Mouse (Mus musculus): ENCODE measurements around the gene Il7r. TPM values are rescaled to one million over a fixed set of nuclear protein-coding genes. Genes with fewer than 3 reads are reported as not detected.
"Not testable (repeated sequence)": the region's sequence is repeated elsewhere in the genome, so short reads cannot be mapped to it uniquely, and the experiment has no call there.

The Il7r gene
- under 1 TPM in 1 of 2 experiments, not detected in 1; 0.13 TPM for total RNA-seq (2021)
- long read RNA-seq, experiment 1: 0 reads
- long read RNA-seq, experiment 2: 0 reads

GRCm38 (mm10) chr15:9530076-9530475, at the start of gene Il7r:
Il7r (minus strand) TSS chr15:9530176.
- DNase-seq: no peak

GRCm38 (mm10) chr15:9577303-9577702, 47.3 kb upstream of the Il7r start:
- intact Hi-C loops (cut with DNase I): no loop called here
- no peak for DNase-seq

More at GRCm38 (mm10) chr15:9530076-9530475, at the start of gene Il7r:
- intact Hi-C loops (cut with DNase I): no loop called here

DNA sequence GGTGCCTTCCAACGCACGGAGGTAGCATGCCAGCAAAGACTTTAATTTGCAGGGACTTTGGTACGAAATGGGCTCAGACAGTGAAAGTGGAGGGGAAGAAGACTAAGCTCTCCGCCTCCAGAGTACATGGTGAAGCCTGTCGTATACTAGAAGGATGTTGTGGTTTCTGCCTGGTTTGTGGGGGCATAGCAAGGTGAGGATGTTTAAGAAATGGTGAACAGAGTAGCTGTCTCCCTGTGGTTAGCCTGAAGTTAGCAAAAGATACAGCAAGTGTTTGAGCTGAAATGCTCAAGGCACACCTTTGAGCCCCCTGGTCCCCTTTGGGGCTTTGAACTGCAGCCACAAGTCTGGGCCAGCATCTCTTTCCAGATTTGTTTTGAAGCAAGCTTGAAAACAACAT, 44.8 kb upstream of the Il7r start:
- DNase-seq: no peak
- intact Hi-C loops (cut with DNase I): no loop called here

GRCm38 (mm10) chr15:9573361-9573760, 43.4 kb upstream of the Il7r start:
- no peak for DNase-seq
- intact Hi-C loops (cut with DNase I): no loop called here

DNA sequence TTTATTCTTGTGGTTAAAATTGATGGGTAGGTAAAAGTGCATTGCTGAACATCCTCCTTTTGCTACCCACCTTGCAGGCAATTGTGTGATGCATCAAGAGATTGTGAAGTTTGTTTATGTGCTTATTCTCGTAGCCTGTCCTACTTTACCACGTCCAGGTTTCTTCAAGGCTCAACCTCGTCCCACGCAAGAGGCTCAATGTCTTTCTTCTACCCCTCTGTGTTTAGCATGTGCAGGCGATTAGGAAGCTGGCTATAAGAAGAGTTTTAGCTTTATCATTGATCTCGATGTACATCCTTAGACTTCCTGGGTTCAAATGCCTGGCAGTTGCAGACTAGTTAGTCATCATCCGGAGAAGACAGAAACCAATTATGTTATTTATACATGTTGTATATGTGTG, 42.7 kb upstream of the Il7r start:
- DNase-seq: no peak
- intact Hi-C loops (cut with DNase I): no loop called here

DNA sequence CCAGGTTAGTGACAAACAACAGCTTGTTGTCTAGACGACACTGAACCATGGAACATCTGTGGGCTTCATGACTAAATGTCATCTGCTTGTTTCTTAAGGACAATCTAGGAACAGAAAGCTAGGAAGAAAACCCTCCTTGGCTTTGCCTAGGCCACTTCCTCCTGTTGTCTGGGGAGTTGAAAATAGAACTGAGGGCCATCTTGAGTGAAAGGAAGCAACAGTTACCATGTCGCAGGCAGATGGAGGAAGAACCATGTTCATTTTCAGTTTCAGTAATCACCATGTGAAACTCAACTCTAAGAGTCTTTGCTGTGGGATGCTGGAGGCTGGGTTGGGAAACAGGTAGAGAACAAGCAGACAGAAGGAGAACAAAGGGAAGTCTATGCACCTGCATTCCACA, 41.9 kb upstream of the Il7r start:
- DNase-seq: no peak
- intact Hi-C loops (cut with DNase I): no loop called here

GRCm38 (mm10) chr15:9567316-9567715, 37.3 kb upstream of the Il7r start:
- no peak for DNase-seq
- intact Hi-C loops (cut with DNase I): no loop called here

DNA sequence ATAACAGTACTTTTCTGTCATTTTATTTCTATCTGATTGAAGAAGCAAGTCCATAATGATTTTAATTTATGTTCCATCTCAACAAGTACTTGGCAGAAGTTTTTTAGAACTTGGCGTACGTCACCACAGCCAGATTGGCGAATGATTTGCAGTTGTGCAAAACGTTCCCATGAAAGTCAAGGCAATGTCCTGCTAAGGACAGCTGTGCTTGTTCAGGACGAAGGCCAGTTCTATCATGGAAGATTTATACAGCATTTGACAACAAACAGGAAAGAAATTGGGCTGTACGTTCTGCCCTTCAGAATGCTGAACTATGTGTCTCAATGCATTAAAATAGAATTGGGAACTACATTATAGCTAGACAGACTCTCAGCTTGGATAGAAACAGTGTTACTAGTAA, 35.4 kb upstream of the Il7r start:
- DNase-seq: no peak
- intact Hi-C loops (cut with DNase I): no loop called here

GRCm38 (mm10) chr15:9564156-9564555, 34.2 kb upstream of the Il7r start:
- intact Hi-C loops (cut with DNase I): no loop called here
- no peak for DNase-seq

- intact Hi-C loops (cut with DNase I); DNase-seq: not testable (repeated sequence)
These were observed 27.3 kb upstream of the Il7r start for GRCm38 (mm10) chr15:9557264-9557663.

- intact Hi-C loops (cut with DNase I): no loop called here
- no peak for DNase-seq
These were observed 19.0 kb upstream of the Il7r start for GRCm38 (mm10) chr15:9548951-9549350.

GRCm38 (mm10) chr15:9535200-9535599, 5.2 kb upstream of the Il7r start:
- DNase-seq: no peak
- intact Hi-C loops (cut with DNase I): no loop called here

GRCm38 (mm10) chr15:9533356-9533902, 3.5 kb upstream of the Il7r start:
- DNase-seq: no peak
- intact Hi-C loops (cut with DNase I): no loop called here

- intact Hi-C loops (cut with DNase I): no loop called here
- no peak for DNase-seq
These were observed 330 bp downstream of the Il7r start for GRCm38 (mm10) chr15:9529646-9530045.

DNA sequence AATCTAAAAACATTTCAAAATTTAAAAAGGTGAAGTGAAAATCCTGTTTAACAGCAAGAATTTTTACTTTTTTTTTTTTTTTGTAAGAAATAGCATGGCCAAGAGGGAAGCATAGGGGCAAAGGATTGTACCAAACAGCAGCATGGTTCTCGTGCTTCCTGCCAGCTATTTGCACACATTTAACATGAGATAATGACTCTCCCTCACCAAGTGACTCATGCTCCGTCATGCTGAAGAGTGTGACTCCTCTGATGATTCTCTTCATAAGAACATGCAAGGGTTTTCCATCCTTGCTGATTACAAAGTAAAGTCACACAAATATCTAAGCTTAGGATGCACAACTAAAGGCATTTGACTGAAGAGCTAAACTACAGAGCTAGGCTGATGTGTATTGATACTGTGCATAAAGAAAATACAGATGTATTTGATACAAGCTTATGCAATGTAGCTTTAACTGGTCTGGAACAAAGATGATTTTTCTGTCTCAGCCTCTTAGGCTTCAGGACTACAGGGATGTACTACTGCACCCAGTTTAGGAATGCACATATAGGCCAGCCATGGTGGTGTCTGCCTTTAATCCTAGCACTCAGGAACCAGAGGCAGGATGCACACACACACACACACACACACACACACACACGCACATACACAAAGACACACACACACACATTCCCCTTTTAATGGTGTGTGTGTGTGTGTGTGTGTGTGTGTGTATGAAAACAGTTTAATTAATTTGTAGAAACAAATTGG, 1.6 kb downstream of the Il7r start:
- DNase-seq: no peak
- intact Hi-C loops (cut with DNase I): no loop called here

DNA sequence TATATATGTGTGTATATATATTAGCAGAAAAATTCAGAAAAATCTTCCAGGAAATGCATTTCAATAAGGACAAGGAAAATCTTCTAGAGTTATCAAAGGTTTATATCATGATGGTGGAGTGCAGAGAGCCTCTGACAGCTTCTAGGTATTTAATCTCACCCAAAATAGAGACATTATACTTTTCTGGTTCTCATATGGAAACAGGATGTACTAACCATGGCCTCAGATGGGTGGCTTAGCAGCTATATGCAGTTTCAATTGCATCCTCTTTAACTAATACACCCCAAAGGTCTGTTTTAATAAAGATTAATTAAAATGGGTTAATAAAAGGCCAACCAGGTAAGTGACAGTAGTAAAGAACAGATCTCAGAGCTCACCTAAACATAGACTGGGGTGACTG, 3.6 kb downstream of the Il7r start:
- no peak for DNase-seq
- intact Hi-C loops (cut with DNase I): no loop called here

- DNase-seq: no peak
- intact Hi-C loops (cut with DNase I): no loop called here
These were observed 5.1 kb downstream of the Il7r start for GRCm38 (mm10) chr15:9524907-9525306.

GRCm38 (mm10) chr15:9523956-9524355, 6.0 kb downstream of the Il7r start:
- intact Hi-C loops (cut with DNase I): no loop called here
- DNase-seq: no peak

GRCm38 (mm10) chr15:9523059-9523458, 6.9 kb downstream of the Il7r start:
- intact Hi-C loops (cut with DNase I): no loop called here
- no peak for DNase-seq

- no peak for DNase-seq
- intact Hi-C loops (cut with DNase I): no loop called here
These were observed 37.9 kb downstream of the Il7r start for GRCm38 (mm10) chr15:9492077-9492476.

- DNase-seq: no peak
These were observed 40.4 kb downstream of the Il7r start for GRCm38 (mm10) chr15:9489417-9490118.

GRCm38 (mm10) chr15:9473188-9473587, 56.8 kb downstream of the Il7r start:
- intact Hi-C loops (cut with DNase I): no loop called here
- DNase-seq: no peak

More at GRCm38 (mm10) chr15:9489417-9490118, 40.4 kb downstream of the Il7r start:
- intact Hi-C loops (cut with DNase I): no loop called here

Data from gastrocnemius, postnatal 36 days (tissue).